ENCODE assay signal across 14 mouse cellular contexts in the genomic region with DNA sequence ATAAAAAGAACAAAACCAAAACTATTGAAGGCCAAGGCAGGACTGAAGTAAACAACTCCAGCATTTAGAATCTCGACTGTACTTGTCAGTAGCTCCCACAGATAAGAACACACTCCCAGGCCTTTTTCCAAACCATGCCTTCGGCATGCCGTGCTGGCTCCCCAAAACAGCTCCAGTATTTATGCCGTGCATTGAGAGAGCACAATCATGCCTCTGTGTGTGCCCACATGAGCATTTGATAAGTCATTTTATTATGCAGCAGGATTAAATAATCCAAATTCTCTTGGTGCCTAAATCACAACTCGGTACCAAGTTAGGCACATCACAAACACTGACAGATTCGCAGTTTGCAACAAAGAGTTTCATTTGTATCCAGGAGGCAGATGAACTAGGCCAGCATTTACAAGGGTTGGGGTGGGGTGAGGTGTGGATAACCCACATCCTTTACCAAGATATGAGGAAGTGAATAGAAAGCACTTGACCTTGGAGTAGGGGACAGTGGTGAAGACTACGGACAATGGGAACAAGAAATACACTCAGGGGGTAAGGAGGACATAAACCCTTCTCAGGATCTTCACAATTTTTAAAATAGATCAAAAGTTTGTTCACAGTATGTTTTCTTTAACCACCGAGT. TPM values are rescaled to one million over a fixed set of nuclear protein-coding genes. Genes with fewer than 3 reads are reported as not detected.
DNase-seq lines count a peak whose midpoint lies in the region; ATAC-seq and TF ChIP-seq lines count a peak whose summit lies in the region.
"Had no signal": no experiment of that assay in that cellular context is flagged by ENCODE, and none has a peak within 500 bp of the region (broad histone marks: within the 10 kb centered on the region; RNA-seq: fewer than 3 reads in every experiment).

No protein-coding gene starts in this region.

- H3K36me3 ChIP-seq in heart, embryonic 16.5 days (ENCODE audit: control insufficient read depth, insufficient read depth), result peaks cover 5% of the 10 kb centered on the region; the same call in 1 of the 2 replicates

- no peaks in the 10 kb centered on the region for H3K27me3 ChIP-seq in heart, embryonic 16.5 days (ENCODE audit: control insufficient read depth, insufficient read depth, low read length)
- H3K27me3 ChIP-seq: embryonic facial prominence, embryonic 12.5 days; forebrain, embryonic 15.5 days; hindbrain, embryonic 13.5 days; midbrain, embryonic 12.5 days had no signal

- no peak for TF ChIP-seq CTCF in gastrocnemius, adult 2 months (IDR thresholded peaks at IDR 0.05)

- H3K9ac ChIP-seq in heart, embryonic 16.5 days (ENCODE audit: low read length), result no peak overlapping the region
- H3K9ac ChIP-seq: embryonic facial prominence, embryonic 12.5 days; forebrain, embryonic 15.5 days; hindbrain, embryonic 13.5 days; lung, embryonic 14.5 days; midbrain, embryonic 12.5 days had no signal

- 34% methylated on average over 8 of the region's 8 CpGs for WGBS in heart, embryonic 16.5 days

- no peak for DNase-seq in gastrocnemius, adult 2 months
- no peak for DNase-seq in gastrocnemius, postnatal 10 days
- DNase-seq in ovary, adult 18-20 months (ENCODE audit: low spot score), result peak; percentile 55
- no peak for DNase-seq in ovary, postnatal 14 days (ENCODE audit: low spot score)
- DNase-seq in thymus, postnatal 14 days, result peak; percentile 61
- DNase-seq in cerebellum, postnatal 10 days, result no peak
- no peak for DNase-seq in cerebellum, adult 11-12 months
- DNase-seq: kidney, postnatal 10 days; lung, embryonic 14.5 days had no signal

- intact Hi-C loops in gastrocnemius, adult 2 months (cut with DNase I), result no loop called here

- H3K4me2 ChIP-seq in heart, embryonic 16.5 days (ENCODE audit: low read depth, low read length), result peak overlapping the region; percentile 47
- H3K4me2 ChIP-seq: embryonic facial prominence, embryonic 12.5 days; forebrain, embryonic 15.5 days; hindbrain, embryonic 13.5 days; lung, embryonic 14.5 days; midbrain, embryonic 12.5 days had no signal

- 0 out of 2 replicates have a peak, but pooled peaks have one; percentile 43 for ATAC-seq in heart, embryonic 16.5 days (replicated peaks; ENCODE audit: extremely low read depth, insufficient read depth, low FRiP score)
- ATAC-seq: forebrain, embryonic 15.5 days had no signal

- H3K4me3 ChIP-seq in gastrocnemius, adult 2 months, result no peak overlapping the region
- H3K4me3 ChIP-seq in heart, embryonic 16.5 days (ENCODE audit: low read length), result no peak overlapping the region
- H3K4me3 ChIP-seq: embryonic facial prominence, embryonic 12.5 days; forebrain, embryonic 15.5 days; hindbrain, embryonic 13.5 days; midbrain, embryonic 12.5 days had no signal

- H3K4me1 ChIP-seq in heart, embryonic 16.5 days (ENCODE audit: control insufficient read depth, insufficient read depth, low read length), result peaks cover 30% of the 10 kb centered on the region

- peak overlapping the region; percentile 56; the same call in 1 of the 2 replicates for H3K27ac ChIP-seq in gastrocnemius, adult 2 months
- peak overlapping the region; percentile 95 for H3K27ac ChIP-seq in heart, embryonic 16.5 days (ENCODE audit: low read length)
- H3K27ac ChIP-seq: embryonic facial prominence, embryonic 12.5 days; hindbrain, embryonic 13.5 days; midbrain, embryonic 12.5 days had no signal

- H3K9me3 ChIP-seq in heart, embryonic 16.5 days (replicated peaks; ENCODE audit: control insufficient read depth, low read length), result no peaks in the 10 kb centered on the region
- H3K9me3 ChIP-seq: embryonic facial prominence, embryonic 12.5 days; forebrain, embryonic 15.5 days; hindbrain, embryonic 13.5 days; midbrain, embryonic 12.5 days had no signal

RNA-seq across cellular contexts. Expression of a gene that starts 50.3 kb away (rescaled TPM):
- 10 to 100 TPM; 14.6 to 23.5 TPM for total RNA-seq in gastrocnemius, adult 2 months (2021)
- 10 to 100 TPM; 23.8 to 36.4 TPM for total RNA-seq in gastrocnemius, postnatal 10 days (2021)
- 25.5 and 26.4 TPM in 2 replicates for polyA plus RNA-seq in heart, embryonic 16.5 days (2015; fragmentation: Nextera tagmentation; extraction: Ambion mirVana)

Comparison
In these comparisons a context has a peak if more than half of its experiments do, and no peak if none do; other contexts are left out.
1. DNase-seq: peak in ovary, adult 18-20 months (single experiment) and thymus, postnatal 14 days (single experiment); none in gastrocnemius, adult 2 months (single experiment), gastrocnemius, postnatal 10 days (single experiment), ovary, postnatal 14 days (single experiment), cerebellum, postnatal 10 days (0 of 2) and cerebellum, adult 11-12 months (single experiment).